Mouse (Mus musculus) lung, embryonic 14.5 days (tissue): ENCODE measurements around the gene Zfp639. TPM values are rescaled to one million over a fixed set of nuclear protein-coding genes. Genes with fewer than 3 reads are reported as not detected.

ENCODE experiments used
- ATAC-seq: fragments of 200-750 bp; cut with Nextera tagmentation; 2 replicates; pipeline ENCODE4 v1.8.0; 2017; ENCODE audit warnings: mild to moderate bottlenecking, moderate TSS enrichment, moderate library complexity; ENCODE audit not compliant: insufficient read depth
- DNase-seq: peaks from one replicate; pipeline ENCODE4 v3.0.0-alpha.2; 2015
- H3K27ac ChIP-seq: fragments of 300-500 bp; sonication (generic); 2 replicates; pipeline ENCODE4 v1.5.1; 2014; ENCODE audit warnings: low read depth, mild to moderate bottlenecking, moderate library complexity
- H3K27me3 ChIP-seq: fragments of 300-500 bp; sonication (generic); 2 replicates; pipeline ENCODE4 v1.6.1; 2014; ENCODE audit warnings: low read length, control low read depth; ENCODE audit not compliant: insufficient read depth
- H3K36me3 ChIP-seq: fragments of 300-500 bp; sonication (generic); 2 replicates; pipeline ENCODE4 v1.6.1; 2014; ENCODE audit warnings: control low read depth; ENCODE audit not compliant: insufficient read depth
- H3K4me1 ChIP-seq: fragments of 300-500 bp; sonication (generic); 2 replicates; pipeline ENCODE4 v1.6.1; 2014; ENCODE audit warnings: antibody characterized with exemption, control low read depth; ENCODE audit not compliant: insufficient read depth
- H3K4me2 ChIP-seq: fragments of 300-500 bp; sonication (generic); 2 replicates; pipeline ENCODE4 v1.6.1; 2014; ENCODE audit warnings: mild to moderate bottlenecking
- H3K4me3 ChIP-seq: fragments of 300-500 bp; sonication (generic); 2 replicates; pipeline ENCODE4 v1.5.1; 2014; ENCODE audit warnings: low read depth, low read length
- H3K9ac ChIP-seq: fragments of 300-500 bp; sonication (generic); 2 replicates; pipeline ENCODE4 v1.6.1; 2014
- H3K9me3 ChIP-seq: fragments of 300-500 bp; sonication (generic); 2 replicates; pipeline ENCODE4 v1.6.1; 2016; ENCODE audit warnings: low read depth, low read length, control low read depth
- CTCF ChIP-seq: IDR thresholded peaks from 2 replicates; pipeline ENCODE4 v1.5.1; 2016; ENCODE audit warnings: antibody characterized with exemption, low read depth
- WGBS: fragments of 180-500 bp; shearing (Covaris S2); extraction: QIAGEN DNeasy Blood & Tissue Kit; methylation state at CpG from one replicate; pipeline ENCODE4 v1.1.7; 2014; 5-methylcytosine and 5-hydroxymethylcytosine counted together
- polyA plus RNA-seq: library from polyadenylated mRNA; unstranded; fragments of >200 nt; fragmentation: Nextera tagmentation; extraction: Ambion mirVana; gene quantifications from 2 replicates; pipeline ENCODE4 v1.2.1, GENCODE M21; 2014

Zfp639 gene
- polyA plus RNA-seq, result 43.0 and 47.0 TPM in 2 replicates

DNA sequence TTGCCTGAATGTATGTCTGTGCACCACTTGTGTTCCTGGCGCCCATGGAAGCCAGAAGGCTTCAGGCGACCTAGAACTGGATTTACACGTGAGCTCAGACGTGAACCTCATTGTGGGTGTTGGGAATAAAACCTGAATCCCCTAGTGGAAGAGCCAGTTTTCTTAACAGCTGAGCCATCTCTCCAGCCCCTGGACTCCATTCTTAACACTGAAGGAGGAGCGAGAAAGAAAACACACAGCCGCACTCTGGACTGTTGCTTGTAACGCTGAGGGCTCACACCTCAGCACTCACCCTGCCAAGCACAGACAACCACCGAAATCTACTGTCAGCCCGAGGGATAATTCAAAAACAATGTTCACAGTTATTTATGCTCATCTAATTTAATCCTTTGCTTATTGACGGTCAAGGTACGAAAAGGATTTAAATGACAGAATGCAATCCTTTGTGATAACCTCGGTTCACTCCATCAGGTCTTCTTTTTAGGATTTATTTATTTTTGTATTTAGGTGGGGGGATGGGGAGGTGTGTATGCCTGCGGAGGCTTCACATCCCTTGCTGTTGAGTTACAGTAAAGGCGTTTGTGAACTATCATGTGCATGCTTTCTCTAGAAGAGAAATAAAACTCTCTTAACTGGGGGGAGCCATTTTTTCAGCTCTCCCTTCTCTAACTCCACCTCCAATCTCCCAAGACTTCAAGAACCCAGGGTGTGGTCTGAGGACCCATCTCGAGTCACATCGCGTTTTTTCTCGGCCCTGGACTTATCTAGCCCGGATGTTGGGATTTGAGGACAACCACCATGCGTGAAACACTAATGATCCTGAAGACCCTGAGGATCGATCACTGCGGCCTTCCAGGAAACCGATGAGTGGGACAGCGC lies at the start of gene Zfp639:
Gene Zfp639 (plus strand): TSS at position 764 of the 879 bp plus-strand sequence.
- H3K27me3 ChIP-seq, result no peaks in the 10 kb centered on the region
- peak within 1 kb of the TSS; percentile 95 for H3K9ac ChIP-seq
- H3K27ac ChIP-seq, result peak within 1 kb of the TSS; percentile 78
- peak within 1 kb of the TSS; percentile 71 for H3K4me2 ChIP-seq
- 4% methylated on average over 24 of the region's 24 CpGs for WGBS
- ATAC-seq (no peak; the same call in 1 of the 2 replicates), DNase-seq (peak; percentile 40)
- H3K4me3 ChIP-seq, result peak within 1 kb of the TSS; percentile 84
- H3K9me3 ChIP-seq, result no peaks in the 10 kb centered on the region
- H3K36me3 ChIP-seq, result peaks cover 14% of the 10 kb centered on the region
- H3K4me1 ChIP-seq, result no peaks in the 10 kb centered on the region
- TF ChIP-seq CTCF, result no peak

DNA sequence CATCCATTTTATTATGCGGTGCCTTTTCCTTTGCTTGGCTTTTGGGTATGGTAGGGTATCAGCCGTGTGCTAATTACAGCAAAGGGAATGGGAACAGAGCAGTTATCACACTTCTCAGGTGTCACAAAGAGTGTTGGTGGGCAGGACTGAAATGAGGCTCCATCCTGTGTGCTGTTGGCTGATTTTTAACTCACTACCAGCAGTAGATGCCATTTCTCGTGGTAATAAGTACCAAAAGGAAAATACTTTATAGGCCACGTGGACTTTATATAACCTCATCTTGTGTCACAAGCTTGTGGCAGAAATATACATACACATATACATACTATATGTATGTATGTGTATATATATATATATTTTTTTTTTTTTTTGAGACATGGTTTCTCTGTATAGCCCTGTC lies 42.7 kb upstream of the Zfp639 start:
- no peaks in the 10 kb centered on the region for H3K4me1 ChIP-seq
- TF ChIP-seq CTCF, result no peak
- 93% methylated on average over 4 of the region's 4 CpGs for WGBS
- H3K9me3 ChIP-seq, result no peaks in the 10 kb centered on the region
- no peak for DNase-seq
- no peak overlapping the region for H3K27ac ChIP-seq
- H3K9ac ChIP-seq, result no peak overlapping the region
- H3K27me3 ChIP-seq, result no peaks in the 10 kb centered on the region
- H3K36me3 ChIP-seq, result peaks cover 26% of the 10 kb centered on the region
- ATAC-seq, result no peak
- no peak overlapping the region for H3K4me2 ChIP-seq
- H3K4me3 ChIP-seq, result no peak overlapping the region

DNA sequence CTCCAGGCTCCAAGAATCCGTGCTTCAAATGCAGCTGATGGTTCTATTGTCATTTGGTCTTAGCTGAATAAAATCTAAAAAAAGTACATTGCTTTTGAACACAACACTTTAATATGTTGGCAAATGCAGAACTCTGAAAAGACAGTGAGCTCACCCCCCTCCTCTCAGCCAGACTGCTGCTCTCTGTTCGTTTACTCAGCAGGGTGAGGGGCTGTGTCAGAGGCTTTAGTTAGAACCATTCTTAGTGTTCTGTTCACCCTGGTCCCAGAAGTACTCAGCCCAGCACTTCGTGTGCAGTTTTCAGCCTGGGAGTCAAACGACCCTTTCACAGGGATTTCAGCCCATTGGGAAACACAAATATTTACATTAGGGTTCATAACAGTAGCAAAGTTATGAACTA lies 41.6 kb upstream of the Zfp639 start:
- Histone ChIP-seq H3K9ac (no peak overlapping the region), H3K27me3 (no peaks in the 10 kb centered on the region), H3K4me1 (no peaks in the 10 kb centered on the region), H3K27ac (no peak overlapping the region), H3K4me3 (no peak overlapping the region), H3K4me2 (no peak overlapping the region), H3K36me3 (peaks cover 15% of the 10 kb centered on the region; the same call in 1 of the 2 replicates), H3K9me3 (no peaks in the 10 kb centered on the region)
- ATAC-seq (no peak), DNase-seq (no peak)
- TF ChIP-seq CTCF, result no peak
- WGBS, result 37% methylated on average over 4 of the region's 4 CpGs

DNA sequence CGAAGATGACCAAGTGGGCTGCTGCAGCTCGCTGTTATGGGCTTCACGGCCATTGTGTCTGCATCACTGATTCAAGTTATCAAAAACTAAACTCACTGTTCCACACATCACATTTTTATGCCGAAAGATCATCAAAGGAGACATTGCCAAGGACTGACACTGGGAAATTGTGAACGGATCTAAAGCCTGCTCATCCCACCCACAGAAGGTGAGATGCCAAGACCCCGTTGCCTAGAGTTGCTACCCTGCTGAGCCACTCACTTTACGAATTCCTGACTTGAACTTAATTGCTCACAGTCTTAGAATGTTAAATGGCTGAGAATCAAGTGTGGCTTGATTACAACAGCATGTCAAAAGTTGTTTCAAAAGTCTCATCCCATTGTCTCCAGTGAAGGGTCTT lies 39.6 kb upstream of the Zfp639 start:
- 69% methylated on average over 7 of the region's 7 CpGs for WGBS
- Histone ChIP-seq H3K36me3 (no peaks in the 10 kb centered on the region), H3K27ac (no peak overlapping the region), H3K9ac (no peak overlapping the region), H3K4me2 (no peak overlapping the region), H3K4me1 (no peaks in the 10 kb centered on the region), H3K4me3 (no peak overlapping the region), H3K9me3 (no peaks in the 10 kb centered on the region), H3K27me3 (no peaks in the 10 kb centered on the region)
- no peak for TF ChIP-seq CTCF
- DNase-seq, result no peak
- no peak for ATAC-seq

DNA sequence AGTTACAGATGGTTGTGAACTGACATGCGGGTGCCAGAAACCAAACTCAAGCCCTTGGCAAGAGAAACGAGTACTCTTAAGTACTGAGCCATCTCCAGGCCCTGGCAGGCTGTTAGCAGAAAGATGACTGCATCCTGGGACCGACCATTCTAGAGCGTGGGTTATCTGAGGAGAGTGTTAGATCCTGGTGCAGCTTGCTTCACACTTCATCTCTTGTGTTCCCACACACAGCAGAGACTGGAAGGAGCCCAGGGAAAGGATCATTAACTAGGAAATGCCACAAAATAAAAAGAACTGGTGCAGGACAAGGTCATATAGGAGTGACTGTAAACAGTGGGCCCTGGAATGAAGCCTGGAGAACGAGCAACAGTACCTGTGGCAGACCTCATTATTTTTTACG lies 39.0 kb upstream of the Zfp639 start:
- no peak overlapping the region for H3K27ac ChIP-seq

DNA sequence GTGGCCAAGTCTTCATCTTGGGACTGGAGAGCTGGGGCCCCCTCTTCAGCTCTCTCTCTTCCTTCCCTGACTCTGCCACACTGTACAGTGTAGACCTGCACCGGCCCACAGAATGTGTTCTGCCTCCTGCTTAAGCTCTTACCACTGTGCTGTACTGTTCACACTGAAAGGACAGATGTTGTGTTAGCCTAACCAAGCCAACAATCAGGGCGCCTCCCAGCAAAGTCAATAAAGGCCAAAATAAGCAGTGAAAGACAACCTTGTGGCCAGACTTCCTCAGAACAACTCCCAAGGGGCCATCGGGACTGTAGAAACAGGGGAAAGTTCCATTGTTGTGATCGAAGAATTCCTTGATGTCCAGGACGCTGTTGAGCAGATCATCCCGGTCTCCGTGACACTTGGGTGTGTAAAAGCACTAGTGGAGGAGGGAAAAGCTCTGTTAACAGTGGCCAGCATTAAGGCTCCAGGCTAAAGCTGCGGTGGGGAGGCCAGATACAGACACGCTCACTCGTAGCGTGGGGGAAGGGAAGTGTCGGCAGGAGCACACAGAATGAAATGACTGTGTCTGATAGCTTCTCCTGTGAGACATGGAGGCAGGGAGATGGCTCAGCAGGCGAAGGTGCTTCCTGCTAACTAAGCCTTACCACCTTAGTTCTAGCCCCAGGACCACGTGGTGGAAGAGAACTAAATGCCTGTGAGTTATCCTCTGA lies 37.7 kb upstream of the Zfp639 start:
- DNase-seq (no peak), ATAC-seq (no peak)
- no peaks in the 10 kb centered on the region for H3K9me3 ChIP-seq
- TF ChIP-seq CTCF, result no peak
- H3K36me3 ChIP-seq, result no peaks in the 10 kb centered on the region
- H3K4me2 ChIP-seq, result no peak overlapping the region
- 65% methylated on average over 14 of the region's 14 CpGs for WGBS
- no peak overlapping the region for H3K4me3 ChIP-seq
- no peak overlapping the region for H3K27ac ChIP-seq
- no peaks in the 10 kb centered on the region for H3K27me3 ChIP-seq
- H3K4me1 ChIP-seq, result no peaks in the 10 kb centered on the region
- H3K9ac ChIP-seq, result no peak overlapping the region

More for the DNA sequence above, 39.0 kb upstream of the Zfp639 start:
- Histone ChIP-seq H3K4me2 (no peak overlapping the region), H3K4me1 (no peaks in the 10 kb centered on the region), H3K27me3 (no peaks in the 10 kb centered on the region), H3K36me3 (no peaks in the 10 kb centered on the region), H3K9me3 (no peaks in the 10 kb centered on the region), H3K9ac (no peak overlapping the region), H3K4me3 (no peak overlapping the region)
- ATAC-seq, result peak; percentile 83
- 39% methylated on average over 6 of the region's 6 CpGs for WGBS
- DNase-seq, result peak; percentile 56
- no peak for TF ChIP-seq CTCF

DNA sequence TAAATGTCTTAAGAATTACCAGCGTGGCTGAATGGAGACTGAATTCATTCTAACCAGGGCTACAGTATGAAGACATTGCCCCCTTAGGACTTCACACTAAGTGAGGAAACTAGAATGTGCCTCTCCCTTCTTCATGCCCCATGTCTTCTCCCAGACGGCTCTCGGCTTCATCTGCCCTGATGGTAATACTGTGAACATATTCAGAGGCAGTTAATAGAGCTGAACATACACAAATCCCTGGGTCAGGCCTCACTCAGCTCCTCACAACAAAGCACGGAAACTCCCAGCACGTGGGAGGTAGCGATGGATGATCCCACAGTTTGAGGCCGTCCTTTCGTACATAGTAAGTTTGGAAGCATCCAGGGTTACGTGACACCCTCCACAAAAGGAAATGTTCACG lies 36.9 kb upstream of the Zfp639 start:
- no peak for TF ChIP-seq CTCF
- H3K4me1 ChIP-seq, result no peaks in the 10 kb centered on the region
- H3K27ac ChIP-seq, result no peak overlapping the region
- ATAC-seq (no peak), DNase-seq (no peak)
- no peak overlapping the region for H3K4me3 ChIP-seq
- no peaks in the 10 kb centered on the region for H3K27me3 ChIP-seq
- no peak overlapping the region for H3K4me2 ChIP-seq
- WGBS, result 71% methylated on average over 10 of the region's 10 CpGs
- H3K36me3 ChIP-seq, result no peaks in the 10 kb centered on the region
- no peaks in the 10 kb centered on the region for H3K9me3 ChIP-seq
- H3K9ac ChIP-seq, result no peak overlapping the region
